Mouse (Mus musculus): Measurements from ENCODE around the gene Rbfox1.

DNA sequence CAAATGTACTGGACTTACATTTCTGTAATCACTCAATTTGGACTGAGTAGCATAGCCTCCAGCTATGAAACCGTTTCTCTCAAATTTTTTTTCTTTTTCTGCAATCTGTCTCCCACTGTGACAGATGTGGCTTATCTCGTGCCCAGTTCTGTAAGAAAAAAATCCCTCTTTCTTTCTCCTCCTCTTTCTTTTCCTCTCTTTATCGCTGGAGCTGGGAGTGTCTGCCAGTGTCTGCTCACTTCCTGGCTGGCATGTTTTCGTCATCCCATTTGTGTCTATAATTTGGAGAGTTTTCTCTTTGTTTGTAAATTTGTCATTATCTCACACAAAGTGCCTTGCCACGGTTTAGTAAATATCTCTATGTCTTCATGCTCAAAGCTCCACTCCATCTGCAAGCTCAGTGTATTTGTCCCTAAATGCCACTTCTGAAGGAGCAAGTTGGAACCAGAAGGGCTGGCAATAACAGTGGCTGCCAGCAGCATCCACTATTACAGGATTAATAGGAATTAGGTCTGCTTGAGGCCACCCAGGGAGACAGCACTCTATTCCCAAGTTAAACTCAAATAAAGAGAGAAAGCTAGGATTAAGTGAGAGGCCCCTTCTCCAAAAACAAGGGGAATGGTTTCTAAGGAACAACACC is 228.8 kb downstream of the Rbfox1 start:
- TF ChIP-seq CTCF (IDR thresholded peaks at IDR 0.05; ENCODE audit: extremely low read depth, insufficient read depth, low read length) (no peak), POLR2A (IDR thresholded peaks at IDR 0.05; ENCODE audit: extremely low read depth, insufficient read depth, low read length) (no peak)

Measured in cortical plate, adult 2 months (tissue).